Mouse (Mus musculus) liver, adult 2 months (tissue): ENCODE results near the gene Ndufc1. TPM values are rescaled to one million over a fixed set of nuclear protein-coding genes. Genes with fewer than 3 reads are reported as not detected.
"Not testable (repeated sequence)": the region's sequence is repeated elsewhere in the genome, so short reads cannot be mapped to it uniquely, and the experiment has no call there.

ENCODE experiments used
- DNase-seq: peaks from one replicate; pipeline ENCODE4 v3.0.0-alpha.2; 2011; ENCODE audit warnings: low read depth, low spot score; ENCODE audit errors: extremely low read depth
- H3K27ac ChIP-seq: fragments of 200-500 bp; replicated peaks from 2 replicates; pipeline ENCODE4 v1.5.1; 2012; ENCODE audit warnings: low read depth, mild to moderate bottlenecking, control low read depth, inconsistent platforms, low read length; ENCODE audit not compliant: insufficient read depth
- H3K27me3 ChIP-seq: fragments of 200-500 bp; 2 replicates; pipeline ENCODE4 v1.6.1; 2012; ENCODE audit warnings: mild to moderate bottlenecking, moderate library complexity, low read length, inconsistent platforms; ENCODE audit not compliant: control insufficient read depth, insufficient read depth
- H3K36me3 ChIP-seq: fragments of 200-500 bp; 2 replicates; pipeline ENCODE4 v1.6.1; 2012; ENCODE audit warnings: low read length, inconsistent platforms; ENCODE audit not compliant: control insufficient read depth, insufficient read depth
- H3K4me1 ChIP-seq: fragments of 200-500 bp; 2 replicates; pipeline ENCODE4 v1.6.1; 2011; ENCODE audit warnings: low read length; ENCODE audit not compliant: control insufficient read depth, insufficient read depth
- H3K4me3 ChIP-seq: fragments of 200-500 bp; 2 replicates; pipeline ENCODE4 v1.5.1; 2011; ENCODE audit warnings: low read depth, mild to moderate bottlenecking, control low read depth, low read length, moderate library complexity; ENCODE audit not compliant: insufficient read depth
- H3K79me2 ChIP-seq: fragments of 200-500 bp; 2 replicates; pipeline ENCODE4 v1.6.1; 2012; ENCODE audit warnings: inconsistent platforms, mild to moderate bottlenecking, low read length, moderate library complexity; ENCODE audit not compliant: control insufficient read depth, insufficient read depth
- H3K9ac ChIP-seq: fragments of 200-500 bp; 2 replicates; pipeline ENCODE4 v1.6.1; 2012; ENCODE audit warnings: low read depth, mild to moderate bottlenecking, control low read depth, inconsistent platforms, low read length
- CTCF ChIP-seq: fragments of 200-500 bp; IDR thresholded peaks from 2 replicates; pipeline ENCODE4 v1.5.1; 2011; ENCODE audit warnings: low read depth, low read length, control low read depth
- POLR2A ChIP-seq: fragments of 200-500 bp; IDR thresholded peaks from 2 replicates; pipeline ENCODE4 v1.6.1; 2011; ENCODE audit warnings: low read length, control low read depth; ENCODE audit not compliant: insufficient read depth; ENCODE audit errors: extremely low read depth
- WGBS: fragments of 180-500 bp; shearing (Covaris S2); methylation state at CpG from one replicate; pipeline ENCODE4 v1.1.7; 2018; 5-methylcytosine and 5-hydroxymethylcytosine counted together
- polyA plus RNA-seq: library from polyadenylated mRNA; depleted of rRNA; stranded (reverse); fragments of >200 nt; gene quantifications from 2 replicates; pipeline ENCODE4 v1.2.3, GENCODE M21; 2012; rRNA removed
- total RNA-seq: library from RNA; depleted of rRNA; stranded (reverse); fragments of >200 nt; gene quantifications from 2 replicates; pipeline ENCODE4 v1.2.3, GENCODE M21; 2014; rRNA removed

Ndufc1 gene
- total and polyA plus RNA-seq, 2 experiments, result 104 to 231 TPM

GRCm38 (mm10) chr3:51357078-51357477 is 51.7 kb downstream of the Ndufc1 start:
- Histone ChIP-seq H3K27ac (no peak overlapping the region), H3K36me3 (no peaks in the 10 kb centered on the region), H3K27me3 (no peaks in the 10 kb centered on the region), H3K4me3 (no peak overlapping the region), H3K79me2 (no peaks in the 10 kb centered on the region), H3K9ac (no peak overlapping the region), H3K4me1 (peaks cover 8% of the 10 kb centered on the region)
- TF ChIP-seq POLR2A (no peak), CTCF (no peak)
- DNase-seq, result no peak
- WGBS, result 59% methylated on average over 5 of the region's 5 CpGs

DNA sequence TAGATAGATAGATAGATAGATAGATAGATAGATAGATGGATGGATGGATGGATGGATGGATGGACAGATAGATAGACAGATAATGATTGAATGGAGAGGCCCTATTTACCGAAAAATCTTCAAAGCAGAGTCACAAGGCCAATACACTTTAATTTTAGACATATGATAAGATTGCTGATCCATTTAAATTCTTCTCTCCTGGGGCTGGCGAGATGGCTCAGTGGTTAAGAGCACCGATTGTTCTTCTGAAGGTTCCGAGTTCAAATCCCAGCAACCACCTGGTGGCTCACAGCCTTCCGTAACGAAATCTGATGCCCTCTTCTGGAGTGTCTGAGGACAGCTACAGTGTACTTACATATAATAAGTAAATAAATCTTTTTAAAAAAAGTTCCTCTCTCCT is 53.8 kb downstream of the Ndufc1 start:
- H3K4me1 ChIP-seq, H3K79me2 ChIP-seq, H3K27ac ChIP-seq, DNase-seq, H3K36me3 ChIP-seq, H3K9ac ChIP-seq, H3K4me3 ChIP-seq, H3K27me3 ChIP-seq: not testable (repeated sequence)
- WGBS, result 91% methylated on average over 6 of the region's 6 CpGs

Other genes with a start within 250 kb of the Ndufc1 start
- gene Noct, start 184.5 kb downstream of the Ndufc1 start, total RNA-seq, result 12.0 and 12.1 TPM in 2 replicates
- gene Noct, start 184.5 kb downstream of the Ndufc1 start, polyA plus RNA-seq, result 9.8 and 12.5 TPM in 2 replicates
- 22.1 and 23.8 TPM in 2 replicates for gene Elf2, start 68.3 kb downstream of the Ndufc1 start, total RNA-seq
- 13.8 and 14.0 TPM in 2 replicates for gene Elf2, start 68.3 kb downstream of the Ndufc1 start, polyA plus RNA-seq
- 2.8 TPM in 1 of 2 replicates, not detected in the other for gene Mgarp, start 12.2 kb downstream of the Ndufc1 start, total RNA-seq
- 0.10 TPM in 1 of 2 replicates, not detected in the other for gene Mgarp, start 12.2 kb downstream of the Ndufc1 start, polyA plus RNA-seq
- 14.8 TPM in 2 replicates for gene Naa15, start 6.2 kb upstream of the Ndufc1 start, total RNA-seq
- gene Naa15, start 6.2 kb upstream of the Ndufc1 start, polyA plus RNA-seq, result 1.8 and 2.0 TPM in 2 replicates
- gene Rab33b, start 74.9 kb upstream of the Ndufc1 start, total RNA-seq, result 7.3 and 8.4 TPM in 2 replicates
- gene Rab33b, start 74.9 kb upstream of the Ndufc1 start, polyA plus RNA-seq, result 3.6 and 4.7 TPM in 2 replicates
- gene Setd7, start 151.9 kb upstream of the Ndufc1 start, total RNA-seq, result 1.9 and 2.8 TPM in 2 replicates
- gene Setd7, start 151.9 kb upstream of the Ndufc1 start, polyA plus RNA-seq, result 1.0 and 1.6 TPM in 2 replicates